Mouse (Mus musculus) embryonic facial prominence, embryonic 15.5 days (tissue): ENCODE results near the gene C1s2. TPM values are rescaled to one million over a fixed set of nuclear protein-coding genes. Genes with fewer than 3 reads are reported as not detected.

Source experiments
- ATAC-seq: fragments of 200-750 bp; cut with Nextera tagmentation; 2 replicates; pipeline ENCODE4 v1.8.0; 2017; ENCODE audit warnings: low read depth, moderate TSS enrichment; ENCODE audit not compliant: insufficient number of reproducible peaks, low FRiP score, low TSS enrichment
- H3K27ac ChIP-seq: fragments of 300-500 bp; sonication (generic); replicated peaks from 2 replicates; pipeline ENCODE4 v1.5.1; 2015; ENCODE audit warnings: mild to moderate bottlenecking, inconsistent platforms
- H3K27me3 ChIP-seq: fragments of 300-500 bp; sonication (generic); 2 replicates; pipeline ENCODE4 v1.6.1; 2015; ENCODE audit warnings: inconsistent platforms
- H3K36me3 ChIP-seq: fragments of 300-500 bp; sonication (generic); 2 replicates; pipeline ENCODE4 v1.6.1; 2015; ENCODE audit warnings: mild to moderate bottlenecking, inconsistent platforms
- H3K4me1 ChIP-seq: fragments of 300-500 bp; sonication (generic); 2 replicates; pipeline ENCODE4 v1.6.1; 2015; ENCODE audit warnings: inconsistent platforms
- H3K4me2 ChIP-seq: fragments of 300-500 bp; sonication (generic); replicated peaks from 2 replicates; pipeline ENCODE4 v1.6.1; 2015; ENCODE audit warnings: mild to moderate bottlenecking, inconsistent platforms
- H3K4me3 ChIP-seq: fragments of 300-500 bp; sonication (generic); replicated peaks from 2 replicates; pipeline ENCODE4 v1.5.1; 2015; ENCODE audit warnings: mild to moderate bottlenecking, inconsistent platforms
- H3K9ac ChIP-seq: fragments of 300-500 bp; sonication (generic); 2 replicates; pipeline ENCODE4 v1.6.1; 2015; ENCODE audit warnings: inconsistent platforms
- H3K9me3 ChIP-seq: fragments of 300-500 bp; sonication (generic); replicated peaks from 2 replicates; pipeline ENCODE4 v1.6.1; 2016; ENCODE audit warnings: inconsistent platforms
- WGBS: fragments of 180-500 bp; shearing (Covaris S2); methylation state at CpG from one replicate; pipeline ENCODE4 v1.1.7; 2015; 5-methylcytosine and 5-hydroxymethylcytosine counted together
- polyA plus RNA-seq: library from polyadenylated mRNA; unstranded; fragments of >200 nt; fragmentation: Nextera tagmentation; extraction: Ambion mirVana; gene quantifications from 2 replicates; pipeline ENCODE4 v1.2.1, GENCODE M21; 2015

C1s2 gene
- polyA plus RNA-seq, 1 experiment from 2014 or later, result 0.21 TPM

- 91% methylated on average over 10 of the region's 10 CpGs for WGBS
- ATAC-seq, result no peak
Observed at GRCm38 (mm10) chr6:124665011-124665410, 29.1 kb upstream of the C1s2 start.

GRCm38 (mm10) chr6:124664256-124664655 lies 28.4 kb upstream of the C1s2 start:
- no peak overlapping the region for H3K27ac ChIP-seq
- no peak for ATAC-seq
- no peaks in the 10 kb centered on the region for H3K27me3 ChIP-seq
- H3K4me2 ChIP-seq, result peak overlapping the region; percentile 70; the same call in 1 of the 2 replicates
- 0 out of 2 replicates have a peak overlapping the region, but pooled peaks have one; percentile 81 for H3K4me3 ChIP-seq
- no peaks in the 10 kb centered on the region for H3K9me3 ChIP-seq
- H3K9ac ChIP-seq, result no peak overlapping the region
- H3K4me1 ChIP-seq, result peaks cover 9% of the 10 kb centered on the region; the same call in 1 of the 2 replicates
- WGBS, result 70% methylated on average over 7 of the region's 7 CpGs
- 0 out of 2 replicates have a peak, but pooled peaks cover 3% of the 10 kb centered on the region for H3K36me3 ChIP-seq

More at GRCm38 (mm10) chr6:124665011-124665410, 29.1 kb upstream of the C1s2 start:
- Histone ChIP-seq H3K4me1 (peaks cover 9% of the 10 kb centered on the region; the same call in 1 of the 2 replicates), H3K27ac (no peak overlapping the region), H3K36me3 (0 out of 2 replicates have a peak, but pooled peaks cover 3% of the 10 kb centered on the region), H3K9me3 (no peaks in the 10 kb centered on the region), H3K4me3 (no peak overlapping the region), H3K4me2 (no peak overlapping the region), H3K9ac (no peak overlapping the region), H3K27me3 (no peaks in the 10 kb centered on the region)

- Histone ChIP-seq H3K4me1 (peaks cover 9% of the 10 kb centered on the region; the same call in 1 of the 2 replicates), H3K27ac (peak overlapping the region; percentile 88), H3K4me2 (peak overlapping the region; percentile 70), H3K9ac (peak overlapping the region; percentile 57), H3K36me3 (0 out of 2 replicates have a peak, but pooled peaks cover 3% of the 10 kb centered on the region), H3K4me3 (peak overlapping the region; percentile 81), H3K9me3 (no peaks in the 10 kb centered on the region), H3K27me3 (no peaks in the 10 kb centered on the region)
- no peak for ATAC-seq
- 19% methylated on average over 13 of the region's 13 CpGs for WGBS
Observed at GRCm38 (mm10) chr6:124663424-124663795, 27.5 kb upstream of the C1s2 start.

GRCm38 (mm10) chr6:124662477-124663423 lies 26.9 kb upstream of the C1s2 start, which contains the start of gene Lpcat3:
Gene Lpcat3, plus strand, starts transcription at chr6:124663027.
- H3K9me3 ChIP-seq, result no peaks in the 10 kb centered on the region
- peaks cover 9% of the 10 kb centered on the region; the same call in 1 of the 2 replicates for H3K4me1 ChIP-seq
- H3K9ac ChIP-seq, result peak within 1 kb of the TSS; percentile 57
- no peaks in the 10 kb centered on the region for H3K27me3 ChIP-seq
- peak; percentile 97 for ATAC-seq
- H3K36me3 ChIP-seq, result 0 out of 2 replicates have a peak, but pooled peaks cover 3% of the 10 kb centered on the region
- peak within 1 kb of the TSS; percentile 88 for H3K27ac ChIP-seq
- peak within 1 kb of the TSS; percentile 81 for H3K4me3 ChIP-seq
- H3K4me2 ChIP-seq, result peak within 1 kb of the TSS; percentile 70
- WGBS, result 1% methylated on average over 73 of the region's 87 CpGs

GRCm38 (mm10) chr6:124661995-124662394 lies 26.1 kb upstream of the C1s2 start:
- Histone ChIP-seq H3K4me1 (peaks cover 9% of the 10 kb centered on the region; the same call in 1 of the 2 replicates), H3K9me3 (no peaks in the 10 kb centered on the region), H3K4me2 (peak overlapping the region; percentile 70), H3K27ac (peak overlapping the region; percentile 88), H3K27me3 (no peaks in the 10 kb centered on the region), H3K36me3 (0 out of 2 replicates have a peak, but pooled peaks cover 3% of the 10 kb centered on the region), H3K9ac (peak overlapping the region; percentile 45), H3K4me3 (peak overlapping the region; percentile 81)
- 29% methylated on average over 6 of the region's 6 CpGs for WGBS
- no peak for ATAC-seq

GRCm38 (mm10) chr6:124661156-124661806 lies 25.4 kb upstream of the C1s2 start:
- H3K4me1 ChIP-seq, result peaks cover 9% of the 10 kb centered on the region; the same call in 1 of the 2 replicates
- H3K9ac ChIP-seq, result no peak overlapping the region
- WGBS, result 95% methylated on average over 4 of the region's 4 CpGs
- H3K9me3 ChIP-seq, result no peaks in the 10 kb centered on the region
- no peak overlapping the region for H3K4me3 ChIP-seq
- H3K36me3 ChIP-seq, result 0 out of 2 replicates have a peak, but pooled peaks cover 3% of the 10 kb centered on the region
- H3K27ac ChIP-seq, result no peak overlapping the region
- H3K4me2 ChIP-seq, result no peak overlapping the region
- H3K27me3 ChIP-seq, result no peaks in the 10 kb centered on the region
- ATAC-seq, result no peak

GRCm38 (mm10) chr6:124658067-124658466 lies 22.2 kb upstream of the C1s2 start:
- Histone ChIP-seq H3K4me2 (no peak overlapping the region), H3K9me3 (no peaks in the 10 kb centered on the region), H3K36me3 (no peaks in the 10 kb centered on the region), H3K9ac (no peak overlapping the region), H3K27ac (no peak overlapping the region), H3K27me3 (no peaks in the 10 kb centered on the region), H3K4me1 (no peaks in the 10 kb centered on the region), H3K4me3 (no peak overlapping the region)
- 65% methylated on average over 2 of the region's 2 CpGs for WGBS
- ATAC-seq, result no peak

- no peaks in the 10 kb centered on the region for H3K9me3 ChIP-seq
- no peak overlapping the region for H3K27ac ChIP-seq
- no peak overlapping the region for H3K4me2 ChIP-seq
- H3K27me3 ChIP-seq, result no peaks in the 10 kb centered on the region
- H3K4me1 ChIP-seq, result no peaks in the 10 kb centered on the region
- ATAC-seq, result no peak
- H3K9ac ChIP-seq, result no peak overlapping the region
- H3K36me3 ChIP-seq, result no peaks in the 10 kb centered on the region
- 48% methylated on average over 6 of the region's 6 CpGs for WGBS
- H3K4me3 ChIP-seq, result no peak overlapping the region
Observed at GRCm38 (mm10) chr6:124655893-124656292, 20.0 kb upstream of the C1s2 start.

GRCm38 (mm10) chr6:124646394-124646793 lies 10.5 kb upstream of the C1s2 start:
- H3K4me1 ChIP-seq, result no peaks in the 10 kb centered on the region
- ATAC-seq, result no peak
- no peak overlapping the region for H3K4me2 ChIP-seq
- 67% methylated on average over 1 of the region's 1 CpGs for WGBS
- no peaks in the 10 kb centered on the region for H3K36me3 ChIP-seq
- no peak overlapping the region for H3K9ac ChIP-seq
- H3K9me3 ChIP-seq, result no peaks in the 10 kb centered on the region
- H3K27ac ChIP-seq, result no peak overlapping the region
- no peaks in the 10 kb centered on the region for H3K27me3 ChIP-seq
- no peak overlapping the region for H3K4me3 ChIP-seq

- Histone ChIP-seq H3K36me3 (no peaks in the 10 kb centered on the region), H3K27ac (no peak overlapping the region), H3K9ac (no peak overlapping the region), H3K4me3 (no peak overlapping the region), H3K9me3 (no peaks in the 10 kb centered on the region), H3K4me1 (no peaks in the 10 kb centered on the region), H3K27me3 (no peaks in the 10 kb centered on the region), H3K4me2 (no peak overlapping the region)
- no peak for ATAC-seq
- 34% methylated on average over 8 of the region's 8 CpGs for WGBS
Observed at GRCm38 (mm10) chr6:124640997-124641396, 5.1 kb upstream of the C1s2 start.

GRCm38 (mm10) chr6:124640041-124640440 lies 4.2 kb upstream of the C1s2 start:
- ATAC-seq, result no peak
- Histone ChIP-seq H3K36me3 (no peaks in the 10 kb centered on the region), H3K9me3 (no peaks in the 10 kb centered on the region), H3K4me1 (no peaks in the 10 kb centered on the region), H3K9ac (no peak overlapping the region), H3K27ac (no peak overlapping the region), H3K4me2 (no peak overlapping the region), H3K4me3 (no peak overlapping the region), H3K27me3 (no peaks in the 10 kb centered on the region)
- 85% methylated on average over 4 of the region's 4 CpGs for WGBS
